Mouse (Mus musculus): ENCODE data around the gene Mrpl38.
A peak's percentile ranks its signal among the peaks of the same experiment; 100 is the strongest.

Mrpl38 gene

GRCm38 (mm10) chr11:116138468-116139138 is at the start of gene Mrpl38:
Gene Mrpl38, minus strand, starts transcription at chr11:116138868.
- DNase-seq (ENCODE audit: low spot score): peak; percentile 90

GRCm38 (mm10) chr11:116187226-116187930 is 48.7 kb upstream of the Mrpl38 start:
- DNase-seq (ENCODE audit: low spot score): no peak

GRCm38 (mm10) chr11:116186360-116186759 is 47.7 kb upstream of the Mrpl38 start:
- DNase-seq (ENCODE audit: low spot score): no peak

- DNase-seq (ENCODE audit: low spot score): no peak
These were observed 47.2 kb upstream of the Mrpl38 start for GRCm38 (mm10) chr11:116185836-116186235.

- no peak for DNase-seq (ENCODE audit: low spot score)
These were observed 39.9 kb upstream of the Mrpl38 start for GRCm38 (mm10) chr11:116178411-116179121.

GRCm38 (mm10) chr11:116176010-116176409 is 37.3 kb upstream of the Mrpl38 start:
- DNase-seq (ENCODE audit: low spot score): no peak

GRCm38 (mm10) chr11:116174775-116175448 is 36.2 kb upstream of the Mrpl38 start:
- no peak for DNase-seq (ENCODE audit: low spot score)

GRCm38 (mm10) chr11:116171959-116172358 is 33.3 kb upstream of the Mrpl38 start:
- DNase-seq (ENCODE audit: low spot score): no peak

- DNase-seq (ENCODE audit: low spot score): no peak
These were observed 31.5 kb upstream of the Mrpl38 start for GRCm38 (mm10) chr11:116170003-116170800.

GRCm38 (mm10) chr11:116169214-116169613 is 30.5 kb upstream of the Mrpl38 start:
- DNase-seq (ENCODE audit: low spot score): no peak

GRCm38 (mm10) chr11:116167884-116168439 is 29.3 kb upstream of the Mrpl38 start, which contains the start of gene Fbf1:
Gene Fbf1, minus strand, starts transcription at chr11:116168166.
- peak; percentile 95 for DNase-seq (ENCODE audit: low spot score)

GRCm38 (mm10) chr11:116167232-116167631 is 28.6 kb upstream of the Mrpl38 start:
- DNase-seq (ENCODE audit: low spot score): no peak

GRCm38 (mm10) chr11:116163002-116163401 is 24.3 kb upstream of the Mrpl38 start:
- DNase-seq (ENCODE audit: low spot score): no peak

- no peak for DNase-seq (ENCODE audit: low spot score)
These were observed 23.5 kb upstream of the Mrpl38 start for GRCm38 (mm10) chr11:116162146-116162545.

GRCm38 (mm10) chr11:116161312-116161711 is 22.6 kb upstream of the Mrpl38 start:
- no peak for DNase-seq (ENCODE audit: low spot score)

- no peak for DNase-seq (ENCODE audit: low spot score)
These were observed 12.3 kb upstream of the Mrpl38 start for GRCm38 (mm10) chr11:116150960-116151359.

GRCm38 (mm10) chr11:116149341-116149740 is 10.7 kb upstream of the Mrpl38 start:
- no peak for DNase-seq (ENCODE audit: low spot score)

GRCm38 (mm10) chr11:116148761-116149221 is 10.1 kb upstream of the Mrpl38 start:
- DNase-seq (ENCODE audit: low spot score): no peak

GRCm38 (mm10) chr11:116146294-116146985 is 7.8 kb upstream of the Mrpl38 start:
- no peak for DNase-seq (ENCODE audit: low spot score)

All from testis, postnatal 14 days (tissue).